Mouse (Mus musculus) stomach, postnatal 0 days (tissue): ENCODE measurements around the gene Sgk2.

Experiments
- CTCF ChIP-seq: IDR thresholded peaks from 2 replicates; pipeline ENCODE4 v1.5.1; 2016; ENCODE audit warnings: antibody characterized with exemption, low read depth, mild to moderate bottlenecking, moderate library complexity
- EP300 ChIP-seq: optimal IDR thresholded peaks from 2 replicates; pipeline ENCODE3; 2016; ENCODE audit warnings: antibody characterized with exemption

DNA sequence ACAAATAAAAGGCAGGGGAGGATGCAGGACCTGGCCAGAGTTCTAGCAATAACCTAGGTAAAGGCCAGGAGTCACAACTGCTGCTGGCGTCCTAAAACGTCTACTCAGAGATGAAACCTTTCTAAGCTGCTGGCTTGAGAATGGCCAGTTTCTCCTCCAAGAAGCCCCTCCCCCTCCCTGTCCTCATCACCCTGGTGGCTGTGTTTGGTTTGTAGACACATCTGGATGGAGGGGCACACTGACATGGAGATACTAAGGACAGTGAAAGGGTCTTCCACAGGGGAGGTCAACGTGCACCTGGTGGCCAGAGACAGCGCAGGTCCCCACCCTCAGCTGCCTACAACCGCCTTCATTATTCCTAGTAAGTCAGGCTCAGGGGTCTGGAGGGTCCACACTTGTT lies 40.2 kb upstream of the Sgk2 start:
- TF ChIP-seq EP300 (no peak), CTCF (no peak)
